Mouse (Mus musculus): ENCODE measurements around the gene Ccl8. TPM values are rescaled to one million over a fixed set of nuclear protein-coding genes. Genes with fewer than 3 reads are reported as not detected.

Ccl8 gene
- polyA plus RNA-seq (2012; ENCODE audit: insufficient read depth, low replicate concordance) = not detected in 2 replicates

- H3K9me3 ChIP-seq = no peaks in the 10 kb centered on the region
- TF ChIP-seq GATA1 (IDR thresholded peaks at IDR 0.05; ENCODE audit: borderline replicate concordance, low read length) = no peak
- TF ChIP-seq FLI1 (IDR thresholded peaks at IDR 0.05; ENCODE audit: low read length) = no peak
- H3K27me3 ChIP-seq (replicated peaks) = no peaks in the 10 kb centered on the region
- no peaks in the 10 kb centered on the region for H3K4me1 ChIP-seq
- no peaks in the 10 kb centered on the region for H3K36me3 ChIP-seq (replicated peaks; ENCODE audit: low read length)
- H3K4me3 ChIP-seq (replicated peaks) = no peak within 1 kb of the TSS
These were observed at the start of gene Ccl8 for GRCm38 (mm10) chr11:82114885-82115284. Gene Ccl8 (plus strand): TSS chr11:82115185.

- Histone ChIP-seq H3K4me1 (no peaks in the 10 kb centered on the region), H3K36me3 (replicated peaks; ENCODE audit: low read length) (no peaks in the 10 kb centered on the region), H3K4me3 (replicated peaks) (no peak overlapping the region), H3K27me3 (replicated peaks) (peaks cover 3% of the 10 kb centered on the region), H3K9me3 (no peaks in the 10 kb centered on the region)
- TF ChIP-seq GATA1 (IDR thresholded peaks at IDR 0.05; ENCODE audit: borderline replicate concordance, low read length) (no peak), FLI1 (IDR thresholded peaks at IDR 0.05; ENCODE audit: low read length) (no peak)
These were observed 47.9 kb upstream of the Ccl8 start for GRCm38 (mm10) chr11:82066953-82067571.

GRCm38 (mm10) chr11:82071076-82071475, 43.9 kb upstream of the Ccl8 start:
- peaks cover 15% of the 10 kb centered on the region for H3K9me3 ChIP-seq
- no peaks in the 10 kb centered on the region for H3K4me1 ChIP-seq
- TF ChIP-seq GATA1 (IDR thresholded peaks at IDR 0.05; ENCODE audit: borderline replicate concordance, low read length) (no peak), FLI1 (IDR thresholded peaks at IDR 0.05; ENCODE audit: low read length) (no peak)
- peaks cover 6% of the 10 kb centered on the region for H3K27me3 ChIP-seq (replicated peaks)
- no peak overlapping the region for H3K4me3 ChIP-seq (replicated peaks)
- H3K36me3 ChIP-seq (replicated peaks; ENCODE audit: low read length) = no peaks in the 10 kb centered on the region

- H3K4me1 ChIP-seq = no peaks in the 10 kb centered on the region
- no peaks in the 10 kb centered on the region for H3K36me3 ChIP-seq (replicated peaks; ENCODE audit: low read length)
- peaks cover 6% of the 10 kb centered on the region for H3K27me3 ChIP-seq (replicated peaks)
- H3K9me3 ChIP-seq = peaks cover 20% of the 10 kb centered on the region
- H3K4me3 ChIP-seq (replicated peaks) = no peak overlapping the region
- no peak for TF ChIP-seq FLI1 (IDR thresholded peaks at IDR 0.05; ENCODE audit: low read length)
- TF ChIP-seq GATA1 (IDR thresholded peaks at IDR 0.05; ENCODE audit: borderline replicate concordance, low read length) = no peak
These were observed 42.6 kb upstream of the Ccl8 start for GRCm38 (mm10) chr11:82072374-82072773.

GRCm38 (mm10) chr11:82072984-82073383, 42.0 kb upstream of the Ccl8 start:
- no peak for TF ChIP-seq FLI1 (IDR thresholded peaks at IDR 0.05; ENCODE audit: low read length)
- no peak for TF ChIP-seq GATA1 (IDR thresholded peaks at IDR 0.05; ENCODE audit: borderline replicate concordance, low read length)
- H3K27me3 ChIP-seq (replicated peaks) = peaks cover 6% of the 10 kb centered on the region
- no peaks in the 10 kb centered on the region for H3K36me3 ChIP-seq (replicated peaks; ENCODE audit: low read length)
- H3K4me1 ChIP-seq = no peaks in the 10 kb centered on the region
- peaks cover 20% of the 10 kb centered on the region for H3K9me3 ChIP-seq
- no peak overlapping the region for H3K4me3 ChIP-seq (replicated peaks)

- Histone ChIP-seq H3K4me3 (replicated peaks) (no peak overlapping the region), H3K36me3 (replicated peaks; ENCODE audit: low read length) (no peaks in the 10 kb centered on the region), H3K4me1 (no peaks in the 10 kb centered on the region), H3K27me3 (replicated peaks) (peaks cover 6% of the 10 kb centered on the region), H3K9me3 (peaks cover 20% of the 10 kb centered on the region)
- TF ChIP-seq FLI1 (IDR thresholded peaks at IDR 0.05; ENCODE audit: low read length) (no peak), GATA1 (IDR thresholded peaks at IDR 0.05; ENCODE audit: borderline replicate concordance, low read length) (no peak)
These were observed 41.3 kb upstream of the Ccl8 start for GRCm38 (mm10) chr11:82073686-82074085.

- no peaks in the 10 kb centered on the region for H3K36me3 ChIP-seq (replicated peaks; ENCODE audit: low read length)
- TF ChIP-seq FLI1 (IDR thresholded peaks at IDR 0.05; ENCODE audit: low read length) = no peak
- no peak for TF ChIP-seq GATA1 (IDR thresholded peaks at IDR 0.05; ENCODE audit: borderline replicate concordance, low read length)
- peaks cover 3% of the 10 kb centered on the region for H3K27me3 ChIP-seq (replicated peaks)
- H3K4me1 ChIP-seq = no peaks in the 10 kb centered on the region
- H3K4me3 ChIP-seq (replicated peaks) = no peak overlapping the region
- peaks cover 20% of the 10 kb centered on the region for H3K9me3 ChIP-seq
These were observed 38.0 kb upstream of the Ccl8 start for GRCm38 (mm10) chr11:82077031-82077430.

GRCm38 (mm10) chr11:82078136-82078730, 36.8 kb upstream of the Ccl8 start:
- TF ChIP-seq FLI1 (IDR thresholded peaks at IDR 0.05; ENCODE audit: low read length) (no peak), GATA1 (IDR thresholded peaks at IDR 0.05; ENCODE audit: borderline replicate concordance, low read length) (no peak)
- Histone ChIP-seq H3K9me3 (peaks cover 20% of the 10 kb centered on the region), H3K4me1 (no peaks in the 10 kb centered on the region), H3K4me3 (replicated peaks) (no peak overlapping the region), H3K27me3 (replicated peaks) (peaks cover 2% of the 10 kb centered on the region), H3K36me3 (replicated peaks; ENCODE audit: low read length) (no peaks in the 10 kb centered on the region)

GRCm38 (mm10) chr11:82080865-82081264, 34.1 kb upstream of the Ccl8 start:
- Histone ChIP-seq H3K36me3 (replicated peaks; ENCODE audit: low read length) (no peaks in the 10 kb centered on the region), H3K4me3 (replicated peaks) (no peak overlapping the region), H3K4me1 (no peaks in the 10 kb centered on the region), H3K27me3 (replicated peaks) (no peaks in the 10 kb centered on the region), H3K9me3 (peaks cover 8% of the 10 kb centered on the region)
- no peak for TF ChIP-seq FLI1 (IDR thresholded peaks at IDR 0.05; ENCODE audit: low read length)
- no peak for TF ChIP-seq GATA1 (IDR thresholded peaks at IDR 0.05; ENCODE audit: borderline replicate concordance, low read length)

- Histone ChIP-seq H3K9me3 (no peaks in the 10 kb centered on the region), H3K4me3 (replicated peaks) (no peak overlapping the region), H3K36me3 (replicated peaks; ENCODE audit: low read length) (no peaks in the 10 kb centered on the region), H3K4me1 (no peaks in the 10 kb centered on the region), H3K27me3 (replicated peaks) (no peaks in the 10 kb centered on the region)
- no peak for TF ChIP-seq GATA1 (IDR thresholded peaks at IDR 0.05; ENCODE audit: borderline replicate concordance, low read length)
- TF ChIP-seq FLI1 (IDR thresholded peaks at IDR 0.05; ENCODE audit: low read length) = no peak
These were observed 30.6 kb upstream of the Ccl8 start for GRCm38 (mm10) chr11:82084360-82084759.
